Mouse (Mus musculus): ENCODE data around the gene Rnaseh2b. TPM values are rescaled to one million over a fixed set of nuclear protein-coding genes. Genes with fewer than 3 reads are reported as not detected.

Gene Rnaseh2b
- polyA plus RNA-seq, 1 experiment, result 11.3 TPM

DNA sequence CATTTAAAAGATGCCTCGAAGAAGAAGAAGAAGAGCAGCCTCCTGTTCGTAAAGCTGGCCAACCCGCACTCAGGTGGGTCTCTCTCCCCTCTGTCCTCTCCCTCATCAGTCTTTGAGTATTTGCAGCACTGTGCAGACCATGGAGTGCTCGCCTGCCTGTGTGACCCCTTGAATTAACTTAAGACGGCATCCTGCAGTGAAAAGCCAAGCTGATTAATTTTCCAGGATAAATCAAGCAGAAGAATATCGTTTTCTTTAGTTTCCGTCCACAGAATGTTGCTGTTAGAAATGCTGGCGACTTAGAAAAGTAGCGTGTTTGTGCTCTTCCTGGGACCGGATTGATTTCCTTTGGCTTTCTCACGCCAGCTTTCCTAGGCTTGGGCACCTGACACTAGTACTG is 54.2 kb downstream of the Rnaseh2b start:
- Histone ChIP-seq H3K36me3 (ENCODE audit: control insufficient read depth, insufficient read depth, low read length) (no peaks in the 10 kb centered on the region; the same call in 1 of the 2 replicates), H3K27ac (ENCODE audit: control insufficient read depth, insufficient read depth, low read length) (no peak overlapping the region), H3K4me1 (replicated peaks; ENCODE audit: control insufficient read depth, insufficient read depth, low read length) (peaks cover 22% of the 10 kb centered on the region), H3K27me3 (ENCODE audit: control insufficient read depth, insufficient read depth, low read length) (no peaks in the 10 kb centered on the region), H3K4me3 (ENCODE audit: control insufficient read depth, insufficient read depth, low read length) (no peak overlapping the region)
- 90% methylated on average over 11 of the region's 11 CpGs for WGBS
- no peak for TF ChIP-seq POLR2A (IDR thresholded peaks at IDR 0.05; ENCODE audit: control insufficient read depth, extremely low read depth, insufficient read depth, low read length, poor library complexity)
- no peak for TF ChIP-seq CTCF (IDR thresholded peaks at IDR 0.05; ENCODE audit: borderline replicate concordance, control insufficient read depth, extremely low read depth, insufficient read depth, low read length, poor library complexity)
- DNase-seq, result no peak

DNA sequence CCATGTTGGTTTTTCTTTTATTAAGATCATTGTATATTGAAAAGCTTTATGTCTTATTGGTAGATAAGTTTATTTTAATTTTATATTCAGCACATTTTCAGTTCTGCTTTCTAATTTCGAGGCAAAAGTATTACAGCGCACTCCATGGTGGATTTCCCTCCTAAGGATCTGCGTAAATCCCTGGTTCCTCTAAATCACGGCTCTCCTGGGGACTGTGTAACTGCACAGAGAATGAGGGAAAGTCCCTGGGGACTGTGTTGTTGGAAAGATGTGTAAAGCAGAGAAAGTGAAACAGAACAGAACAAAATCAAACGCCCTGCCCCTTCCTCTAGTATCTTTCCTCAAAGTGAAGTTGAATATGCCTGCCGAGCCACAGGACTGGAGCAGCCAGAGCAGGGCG is 54.7 kb downstream of the Rnaseh2b start:
- Histone ChIP-seq H3K36me3 (ENCODE audit: control insufficient read depth, insufficient read depth, low read length) (no peaks in the 10 kb centered on the region; the same call in 1 of the 2 replicates), H3K27me3 (ENCODE audit: control insufficient read depth, insufficient read depth, low read length) (no peaks in the 10 kb centered on the region), H3K27ac (ENCODE audit: control insufficient read depth, insufficient read depth, low read length) (no peak overlapping the region), H3K4me1 (replicated peaks; ENCODE audit: control insufficient read depth, insufficient read depth, low read length) (peaks cover 17% of the 10 kb centered on the region), H3K4me3 (ENCODE audit: control insufficient read depth, insufficient read depth, low read length) (no peak overlapping the region)
- whole genome bisulfite sequencing, result 79% methylated on average over 7 of the region's 7 CpGs
- TF ChIP-seq CTCF (IDR thresholded peaks at IDR 0.05; ENCODE audit: borderline replicate concordance, control insufficient read depth, extremely low read depth, insufficient read depth, low read length, poor library complexity) (no peak), POLR2A (IDR thresholded peaks at IDR 0.05; ENCODE audit: control insufficient read depth, extremely low read depth, insufficient read depth, low read length, poor library complexity) (no peak)
- no peak for DNase-seq

DNA sequence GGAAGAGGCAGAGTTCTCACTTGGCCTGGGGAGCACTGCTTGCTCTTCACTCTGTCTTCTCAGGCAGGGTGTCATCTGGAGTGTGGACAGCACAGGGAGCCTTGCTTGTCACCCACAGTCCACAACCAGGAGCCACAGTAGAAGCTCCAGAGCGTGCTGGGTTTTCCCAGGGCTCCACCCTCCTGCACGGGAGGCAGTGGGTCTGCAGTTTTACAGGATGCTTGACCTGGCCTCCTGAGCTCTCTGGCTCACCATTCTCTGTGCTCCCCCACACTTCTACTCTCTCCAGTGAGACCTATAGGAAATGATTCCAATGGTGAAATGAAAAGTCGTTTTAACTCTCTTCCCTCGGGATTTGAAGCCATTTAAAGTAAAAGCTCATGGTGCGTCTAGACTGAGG is 57.4 kb downstream of the Rnaseh2b start:
- Histone ChIP-seq H3K4me1 (replicated peaks; ENCODE audit: control insufficient read depth, insufficient read depth, low read length) (peaks cover 8% of the 10 kb centered on the region), H3K4me3 (ENCODE audit: control insufficient read depth, insufficient read depth, low read length) (no peak overlapping the region), H3K36me3 (ENCODE audit: control insufficient read depth, insufficient read depth, low read length) (peaks cover 8% of the 10 kb centered on the region), H3K27me3 (ENCODE audit: control insufficient read depth, insufficient read depth, low read length) (no peaks in the 10 kb centered on the region), H3K27ac (ENCODE audit: control insufficient read depth, insufficient read depth, low read length) (no peak overlapping the region)
- no peak for TF ChIP-seq CTCF (IDR thresholded peaks at IDR 0.05; ENCODE audit: borderline replicate concordance, control insufficient read depth, extremely low read depth, insufficient read depth, low read length, poor library complexity)
- no peak for TF ChIP-seq POLR2A (IDR thresholded peaks at IDR 0.05; ENCODE audit: control insufficient read depth, extremely low read depth, insufficient read depth, low read length, poor library complexity)
- DNase-seq, result no peak
- WGBS, result 97% methylated on average over 5 of the region's 5 CpGs

DNA sequence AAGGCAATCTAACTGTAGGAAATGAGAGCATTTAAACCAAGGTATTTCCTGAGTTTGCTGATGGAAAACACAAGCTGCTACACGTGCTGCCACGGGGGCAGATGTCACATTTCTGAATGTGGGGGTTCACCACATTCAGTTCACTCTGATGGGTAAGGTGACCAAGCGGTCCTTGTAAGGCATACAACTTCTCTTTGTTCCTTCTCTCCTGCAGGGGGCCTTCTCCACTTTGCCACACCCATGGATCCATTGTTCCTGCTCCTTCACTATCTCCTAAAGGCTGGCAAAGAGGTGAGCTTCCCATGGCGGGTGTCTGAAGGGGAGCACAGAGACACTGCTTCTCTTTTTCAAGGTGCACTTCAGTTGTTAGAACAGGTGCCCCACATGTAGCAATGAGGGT is 57.8 kb downstream of the Rnaseh2b start:
- 88% methylated on average over 4 of the region's 4 CpGs for WGBS

DNA sequence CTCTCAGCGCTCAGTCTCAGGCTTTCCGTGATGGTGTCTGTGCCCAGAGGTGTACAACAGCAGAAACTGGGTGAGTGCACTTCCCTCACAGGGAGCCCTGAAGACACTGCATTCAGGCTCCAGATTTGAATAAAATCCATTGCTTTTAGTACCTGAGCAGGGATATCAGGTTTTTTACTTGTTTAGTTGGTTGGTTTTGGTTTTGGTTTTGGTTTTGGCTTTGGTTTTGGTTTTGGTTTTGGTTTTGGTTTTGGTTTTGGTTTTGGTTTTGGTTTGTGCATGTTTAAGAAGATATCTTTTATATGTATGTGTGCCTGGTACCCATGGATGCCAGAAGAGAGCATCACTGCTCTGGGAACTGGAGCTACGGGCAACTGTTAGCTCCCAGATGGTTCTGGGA is 58.5 kb downstream of the Rnaseh2b start:
- TF ChIP-seq CTCF (IDR thresholded peaks at IDR 0.05; ENCODE audit: borderline replicate concordance, control insufficient read depth, extremely low read depth, insufficient read depth, low read length, poor library complexity) (no peak), POLR2A (IDR thresholded peaks at IDR 0.05; ENCODE audit: control insufficient read depth, extremely low read depth, insufficient read depth, low read length, poor library complexity) (no peak)
- peaks cover 8% of the 10 kb centered on the region for H3K36me3 ChIP-seq (ENCODE audit: control insufficient read depth, insufficient read depth, low read length)

More for the DNA sequence above, 57.8 kb downstream of the Rnaseh2b start:
- H3K4me3 ChIP-seq (ENCODE audit: control insufficient read depth, insufficient read depth, low read length), result no peak overlapping the region
- no peaks in the 10 kb centered on the region for H3K27me3 ChIP-seq (ENCODE audit: control insufficient read depth, insufficient read depth, low read length)
- H3K4me1 ChIP-seq (replicated peaks; ENCODE audit: control insufficient read depth, insufficient read depth, low read length), result peaks cover 4% of the 10 kb centered on the region
- H3K27ac ChIP-seq (ENCODE audit: control insufficient read depth, insufficient read depth, low read length), result no peak overlapping the region
- H3K36me3 ChIP-seq (ENCODE audit: control insufficient read depth, insufficient read depth, low read length), result peaks cover 8% of the 10 kb centered on the region
- TF ChIP-seq CTCF (IDR thresholded peaks at IDR 0.05; ENCODE audit: borderline replicate concordance, control insufficient read depth, extremely low read depth, insufficient read depth, low read length, poor library complexity) (no peak), POLR2A (IDR thresholded peaks at IDR 0.05; ENCODE audit: control insufficient read depth, extremely low read depth, insufficient read depth, low read length, poor library complexity) (no peak)
- DNase-seq, result no peak

DNA sequence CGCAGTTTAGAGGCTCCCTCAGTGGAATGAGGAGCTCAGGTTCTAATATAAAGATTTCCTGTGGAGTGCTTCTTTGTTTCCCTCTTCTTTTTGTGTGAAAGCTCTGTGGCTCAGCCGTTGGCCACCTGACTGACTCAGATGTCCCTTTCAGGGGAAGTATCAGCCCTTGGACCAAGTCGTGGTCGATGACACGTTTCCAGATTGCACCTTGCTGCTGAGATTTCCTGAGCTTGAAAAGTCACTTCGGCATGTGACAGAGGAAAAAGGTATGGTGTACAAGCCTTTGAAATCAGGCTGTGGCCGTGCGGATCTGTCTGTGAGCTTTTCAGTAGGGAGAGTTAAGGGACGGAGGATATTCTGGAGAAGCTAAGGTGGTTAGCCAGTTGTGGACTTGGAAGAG is 61.0 kb downstream of the Rnaseh2b start:
- no peak for DNase-seq
- TF ChIP-seq CTCF (IDR thresholded peaks at IDR 0.05; ENCODE audit: borderline replicate concordance, control insufficient read depth, extremely low read depth, insufficient read depth, low read length, poor library complexity), result no peak
- no peak for TF ChIP-seq POLR2A (IDR thresholded peaks at IDR 0.05; ENCODE audit: control insufficient read depth, extremely low read depth, insufficient read depth, low read length, poor library complexity)
- Histone ChIP-seq H3K36me3 (ENCODE audit: control insufficient read depth, insufficient read depth, low read length) (peaks cover 8% of the 10 kb centered on the region), H3K27ac (ENCODE audit: control insufficient read depth, insufficient read depth, low read length) (no peak overlapping the region), H3K27me3 (ENCODE audit: control insufficient read depth, insufficient read depth, low read length) (no peaks in the 10 kb centered on the region), H3K4me3 (ENCODE audit: control insufficient read depth, insufficient read depth, low read length) (no peak overlapping the region), H3K4me1 (replicated peaks; ENCODE audit: control insufficient read depth, insufficient read depth, low read length) (no peaks in the 10 kb centered on the region)
- 74% methylated on average over 9 of the region's 9 CpGs for WGBS

More for the DNA sequence above, 58.5 kb downstream of the Rnaseh2b start:
- H3K4me3 ChIP-seq (ENCODE audit: control insufficient read depth, insufficient read depth, low read length), result no peak overlapping the region
- no peak for DNase-seq
- H3K27ac ChIP-seq (ENCODE audit: control insufficient read depth, insufficient read depth, low read length), result no peak overlapping the region
- no peaks in the 10 kb centered on the region for H3K27me3 ChIP-seq (ENCODE audit: control insufficient read depth, insufficient read depth, low read length)
- 99% methylated on average over 3 of the region's 3 CpGs for WGBS
- 0 out of 2 replicates have a peak, but pooled peaks cover 2% of the 10 kb centered on the region for H3K4me1 ChIP-seq (replicated peaks; ENCODE audit: control insufficient read depth, insufficient read depth, low read length)

DNA sequence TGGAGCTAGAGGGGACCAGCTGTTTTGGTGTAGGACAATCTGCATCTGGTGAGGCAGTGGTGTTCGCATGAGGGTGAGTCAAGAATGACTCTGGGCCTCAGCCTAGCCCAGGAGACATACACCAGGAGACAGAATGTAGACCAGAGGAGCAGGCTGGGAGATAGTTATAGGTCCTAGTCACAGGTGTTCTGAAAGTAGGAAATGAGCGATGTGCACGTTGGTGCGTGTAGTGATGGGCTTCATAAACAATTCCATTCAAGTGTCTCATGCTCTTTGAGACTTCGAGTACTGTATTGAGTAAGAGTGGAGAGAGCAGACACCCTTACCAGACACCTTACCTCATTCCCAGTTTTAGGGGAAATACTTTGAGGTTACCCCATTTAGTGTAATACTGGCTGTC is 61.4 kb downstream of the Rnaseh2b start:
- WGBS, result 94% methylated on average over 5 of the region's 5 CpGs
- H3K4me3 ChIP-seq (ENCODE audit: control insufficient read depth, insufficient read depth, low read length), result no peak overlapping the region
- DNase-seq, result no peak
- TF ChIP-seq CTCF (IDR thresholded peaks at IDR 0.05; ENCODE audit: borderline replicate concordance, control insufficient read depth, extremely low read depth, insufficient read depth, low read length, poor library complexity) (no peak), POLR2A (IDR thresholded peaks at IDR 0.05; ENCODE audit: control insufficient read depth, extremely low read depth, insufficient read depth, low read length, poor library complexity) (no peak)
- peaks cover 8% of the 10 kb centered on the region for H3K36me3 ChIP-seq (ENCODE audit: control insufficient read depth, insufficient read depth, low read length)
- no peak overlapping the region for H3K27ac ChIP-seq (ENCODE audit: control insufficient read depth, insufficient read depth, low read length)
- H3K4me1 ChIP-seq (replicated peaks; ENCODE audit: control insufficient read depth, insufficient read depth, low read length), result no peaks in the 10 kb centered on the region
- no peaks in the 10 kb centered on the region for H3K27me3 ChIP-seq (ENCODE audit: control insufficient read depth, insufficient read depth, low read length)
